Mouse (Mus musculus) lung, embryonic 16.5 days (tissue): ENCODE results near the gene Ttc17. TPM values are rescaled to one million over a fixed set of nuclear protein-coding genes. Genes with fewer than 3 reads are reported as not detected.

Experiments
- ATAC-seq: fragments of 200-750 bp; cut with Nextera tagmentation; 2 replicates; pipeline ENCODE4 v1.8.0; 2017; ENCODE audit warnings: low read depth, mild to moderate bottlenecking, moderate library complexity
- H3K27ac ChIP-seq: fragments of 300-500 bp; sonication (generic); 2 replicates; pipeline ENCODE4 v1.5.1; 2014; ENCODE audit warnings: mild to moderate bottlenecking, control low read depth, low read length
- H3K27me3 ChIP-seq: fragments of 300-500 bp; sonication (generic); 2 replicates; pipeline ENCODE4 v1.6.1; 2014; ENCODE audit warnings: low read depth, low read length, mixed read lengths; ENCODE audit not compliant: control insufficient read depth, insufficient read depth
- H3K36me3 ChIP-seq: fragments of 300-500 bp; sonication (generic); 2 replicates; pipeline ENCODE4 v1.6.1; 2014; ENCODE audit warnings: low read length; ENCODE audit not compliant: control insufficient read depth, insufficient read depth
- H3K4me1 ChIP-seq: fragments of 300-500 bp; sonication (generic); replicated peaks from 2 replicates; pipeline ENCODE4 v1.6.1; 2014; ENCODE audit warnings: low read length, mixed read lengths; ENCODE audit not compliant: control insufficient read depth, insufficient read depth
- H3K4me2 ChIP-seq: fragments of 300-500 bp; sonication (generic); 2 replicates; pipeline ENCODE4 v1.6.1; 2014; ENCODE audit warnings: low read depth, low read length, control low read depth
- H3K4me3 ChIP-seq: fragments of 300-500 bp; sonication (generic); 2 replicates; pipeline ENCODE4 v1.5.1; 2014; ENCODE audit warnings: mild to moderate bottlenecking, low read length, control low read depth
- H3K9ac ChIP-seq: fragments of 300-500 bp; sonication (generic); 2 replicates; pipeline ENCODE4 v1.6.1; 2014; ENCODE audit warnings: low read length, control low read depth
- H3K9me3 ChIP-seq: fragments of 300-500 bp; sonication (generic); 2 replicates; pipeline ENCODE4 v1.6.1; 2016; ENCODE audit warnings: low read length; ENCODE audit not compliant: control insufficient read depth
- WGBS: fragments of 180-500 bp; shearing (Covaris S2); extraction: QIAGEN DNeasy Blood & Tissue Kit; methylation state at CpG from one replicate; pipeline ENCODE4 v1.1.7; 2014; 5-methylcytosine and 5-hydroxymethylcytosine counted together
- polyA plus RNA-seq: library from polyadenylated mRNA; unstranded; fragments of >200 nt; fragmentation: Nextera tagmentation; extraction: Ambion mirVana; gene quantifications from 2 replicates; pipeline ENCODE4 v1.2.1, GENCODE M21; 2015

The Ttc17 gene
- polyA plus RNA-seq, 1 experiment from 2014 or later: 19.1 TPM

GRCm38 (mm10) chr2:94405397-94406082, 949 bp downstream of the Ttc17 start:
- H3K27ac ChIP-seq: peak overlapping the region; percentile 65
- WGBS: 6% methylated on average over 21 of the region's 21 CpGs

DNA sequence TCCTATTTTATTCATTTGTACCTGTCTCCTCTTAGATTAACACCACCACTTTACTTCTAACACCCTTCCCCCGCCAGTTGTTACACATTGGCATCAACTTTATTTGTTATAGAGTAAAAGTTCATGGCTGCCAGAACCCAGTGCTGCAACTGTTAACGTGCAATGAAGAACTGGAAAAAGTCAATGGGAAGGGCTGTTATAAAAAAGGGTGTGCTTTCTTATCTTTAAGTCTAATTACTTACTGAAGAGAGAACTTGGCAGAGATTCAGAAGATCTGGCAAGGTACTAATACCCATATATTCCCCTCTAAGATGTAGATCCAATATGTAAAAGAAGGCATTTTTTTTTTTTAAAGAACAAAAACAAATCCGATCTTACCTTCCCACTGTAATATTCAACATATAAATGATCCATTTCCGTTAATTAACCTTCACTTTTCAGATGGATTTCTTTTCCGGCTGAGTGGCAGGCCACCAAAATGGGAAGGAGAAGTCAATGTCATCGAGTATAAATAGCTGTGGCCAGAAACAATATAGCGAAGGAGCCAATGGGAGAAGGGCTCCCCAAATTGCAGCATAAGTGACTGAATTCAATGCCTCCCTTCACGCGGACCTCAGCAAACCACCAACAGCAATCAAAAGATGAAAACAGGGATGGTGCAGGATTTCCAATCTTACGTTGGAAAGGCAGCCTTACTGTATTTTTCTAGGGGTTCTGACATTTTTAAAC, 1.8 kb downstream of the Ttc17 start:
- WGBS: 68% methylated on average over 10 of the region's 10 CpGs
- Histone ChIP-seq H3K4me1 (peaks cover 17% of the 10 kb centered on the region), H3K27ac (no peak overlapping the region), H3K9me3 (no peaks in the 10 kb centered on the region), H3K4me2 (peak overlapping the region; percentile 81; the same call in 1 of the 2 replicates), H3K36me3 (no peaks in the 10 kb centered on the region; the same call in 1 of the 2 replicates), H3K9ac (no peak overlapping the region), H3K4me3 (no peak overlapping the region), H3K27me3 (no peaks in the 10 kb centered on the region)
- no peak for ATAC-seq

More at GRCm38 (mm10) chr2:94405397-94406082, 949 bp downstream of the Ttc17 start:
- Histone ChIP-seq H3K4me3 (peak overlapping the region; percentile 76), H3K4me2 (peak overlapping the region; percentile 81), H3K9ac (peak overlapping the region; percentile 87), H3K4me1 (peaks cover 17% of the 10 kb centered on the region), H3K36me3 (peaks cover 3% of the 10 kb centered on the region), H3K27me3 (no peaks in the 10 kb centered on the region), H3K9me3 (no peaks in the 10 kb centered on the region)
- ATAC-seq: peak; percentile 23; the same call in 1 of the 2 replicates

DNA sequence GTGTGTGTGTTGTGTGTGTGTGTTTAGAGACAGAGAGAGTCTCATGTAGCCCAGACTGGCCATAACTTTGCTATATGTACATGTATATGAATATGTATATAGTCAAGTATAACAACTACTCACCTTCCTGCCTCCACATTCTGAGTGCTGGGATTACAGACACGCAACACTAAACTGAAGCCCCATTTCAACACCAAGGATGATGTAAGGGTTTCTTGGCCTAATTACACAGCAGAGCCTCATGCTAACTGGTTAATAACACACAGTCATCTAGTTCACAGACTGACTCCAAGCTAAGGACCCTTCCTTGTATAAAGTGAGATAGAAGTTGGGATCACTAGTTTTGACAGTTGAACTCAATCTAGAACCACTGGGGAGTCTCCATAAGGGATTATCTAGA, 3.9 kb downstream of the Ttc17 start:
- Histone ChIP-seq H3K9me3 (no peaks in the 10 kb centered on the region), H3K4me2 (no peak overlapping the region), H3K36me3 (no peaks in the 10 kb centered on the region; the same call in 1 of the 2 replicates), H3K4me3 (no peak overlapping the region), H3K27me3 (no peaks in the 10 kb centered on the region), H3K4me1 (peaks cover 21% of the 10 kb centered on the region), H3K9ac (no peak overlapping the region), H3K27ac (no peak overlapping the region)
- 88% methylated on average over 1 of the region's 1 CpGs for WGBS
- no peak for ATAC-seq

GRCm38 (mm10) chr2:94402096-94402495, 4.4 kb downstream of the Ttc17 start:
- Histone ChIP-seq H3K27ac (no peak overlapping the region), H3K9me3 (no peaks in the 10 kb centered on the region), H3K4me3 (no peak overlapping the region), H3K4me2 (no peak overlapping the region), H3K27me3 (no peaks in the 10 kb centered on the region), H3K9ac (no peak overlapping the region), H3K36me3 (no peaks in the 10 kb centered on the region; the same call in 1 of the 2 replicates), H3K4me1 (peaks cover 18% of the 10 kb centered on the region)
- ATAC-seq: no peak
- WGBS: 75% methylated on average over 7 of the region's 7 CpGs

- no peaks in the 10 kb centered on the region for H3K27me3 ChIP-seq
- H3K27ac ChIP-seq: no peak overlapping the region
- no peak overlapping the region for H3K4me2 ChIP-seq
- ATAC-seq: no peak
- no peaks in the 10 kb centered on the region; the same call in 1 of the 2 replicates for H3K36me3 ChIP-seq
- H3K4me3 ChIP-seq: no peak overlapping the region
- peaks cover 18% of the 10 kb centered on the region for H3K4me1 ChIP-seq
- WGBS: 82% methylated on average over 3 of the region's 3 CpGs
- no peaks in the 10 kb centered on the region for H3K9me3 ChIP-seq
- no peak overlapping the region for H3K9ac ChIP-seq
Measured at GRCm38 (mm10) chr2:94401006-94401405, 5.5 kb downstream of the Ttc17 start.

- H3K36me3 ChIP-seq: no peaks in the 10 kb centered on the region; the same call in 1 of the 2 replicates
- H3K9ac ChIP-seq: no peak overlapping the region
- no peaks in the 10 kb centered on the region for H3K9me3 ChIP-seq
- H3K27ac ChIP-seq: no peak overlapping the region
- ATAC-seq: peak; percentile 62
- no peak overlapping the region for H3K4me2 ChIP-seq
- no peak overlapping the region for H3K4me3 ChIP-seq
- no peaks in the 10 kb centered on the region for H3K27me3 ChIP-seq
- H3K4me1 ChIP-seq: peaks cover 9% of the 10 kb centered on the region; the same call in 1 of the 2 replicates
- 51% methylated on average over 8 of the region's 8 CpGs for WGBS
Measured at GRCm38 (mm10) chr2:94398138-94398970, 8.1 kb downstream of the Ttc17 start.

DNA sequence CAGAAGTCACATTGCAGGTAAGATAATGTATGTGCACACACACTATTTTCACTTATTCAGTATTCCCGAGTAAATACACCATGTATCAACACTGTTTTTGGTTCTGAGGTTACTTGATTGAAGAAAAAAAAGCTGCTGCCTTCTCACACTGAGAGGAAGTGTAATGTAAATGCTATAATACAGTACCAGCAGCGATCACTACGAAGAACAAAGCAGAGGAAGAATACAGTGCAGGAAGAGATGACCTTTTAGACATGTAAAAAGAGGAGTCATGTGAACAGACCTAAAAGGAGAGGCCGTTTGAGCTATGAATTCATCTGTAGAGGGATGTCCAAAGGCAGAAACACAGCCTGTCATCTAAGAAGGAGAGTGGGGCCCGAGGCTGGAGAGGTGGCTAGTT, 9.0 kb downstream of the Ttc17 start:
- WGBS: 73% methylated on average over 5 of the region's 5 CpGs
- no peak overlapping the region for H3K4me2 ChIP-seq

GRCm38 (mm10) chr2:94396325-94396724, 10.2 kb downstream of the Ttc17 start:
- Histone ChIP-seq H3K4me3 (no peak overlapping the region), H3K9ac (no peak overlapping the region), H3K27ac (no peak overlapping the region), H3K4me2 (no peak overlapping the region), H3K4me1 (peaks cover 9% of the 10 kb centered on the region; the same call in 1 of the 2 replicates), H3K27me3 (no peaks in the 10 kb centered on the region), H3K9me3 (no peaks in the 10 kb centered on the region), H3K36me3 (no peaks in the 10 kb centered on the region)
- WGBS: 69% methylated on average over 5 of the region's 5 CpGs
- ATAC-seq: no peak

More for the DNA sequence above, 9.0 kb downstream of the Ttc17 start:
- Histone ChIP-seq H3K9me3 (no peaks in the 10 kb centered on the region), H3K27me3 (no peaks in the 10 kb centered on the region), H3K36me3 (no peaks in the 10 kb centered on the region; the same call in 1 of the 2 replicates), H3K27ac (no peak overlapping the region), H3K9ac (no peak overlapping the region), H3K4me1 (peaks cover 9% of the 10 kb centered on the region; the same call in 1 of the 2 replicates), H3K4me3 (no peak overlapping the region)
- no peak for ATAC-seq
